In the genomic region with DNA sequence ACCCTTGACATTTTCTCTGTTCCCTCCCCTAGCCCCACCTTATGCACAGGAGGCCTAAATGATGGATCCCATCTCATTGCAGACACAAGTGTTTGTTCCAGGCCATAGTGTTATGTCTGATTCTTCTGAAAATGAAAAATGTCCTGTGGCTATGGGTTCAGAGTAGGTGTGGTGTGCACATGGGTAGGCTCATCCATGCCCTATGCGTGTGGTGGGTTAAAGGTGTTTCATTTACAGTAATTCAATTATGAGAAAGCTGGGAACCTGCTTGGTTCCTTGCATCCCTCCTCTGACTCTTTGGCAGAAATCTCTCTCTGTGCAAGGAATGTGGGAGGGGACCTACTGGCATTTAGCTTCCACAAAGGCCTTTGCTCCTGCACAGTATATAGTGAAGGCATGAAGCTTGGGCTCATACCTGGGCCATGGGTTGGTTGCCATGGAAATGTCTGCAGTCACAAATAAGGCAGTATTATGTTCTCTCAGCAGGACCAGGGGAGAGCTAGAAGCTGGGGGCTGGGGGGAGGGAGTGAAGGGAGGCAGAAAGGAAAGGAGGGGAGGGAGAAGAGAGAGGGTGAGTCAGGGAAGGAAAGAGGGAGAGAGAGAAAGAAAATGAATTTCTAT, we compare ENCODE assay signal across 12 mouse cellular contexts.
DNase-seq lines count a peak whose midpoint lies in the region; ATAC-seq and TF ChIP-seq lines count a peak whose summit lies in the region.
"Had no signal": no experiment of that assay in that cellular context is flagged by ENCODE, and none has a peak within 500 bp of the region (broad histone marks: within the 10 kb centered on the region; RNA-seq: fewer than 3 reads in every experiment).

No protein-coding gene starts in this region.

- TF ChIP-seq POLR2A in brain, embryonic 14.5 days (IDR thresholded peaks at IDR 0.05; ENCODE audit: borderline replicate concordance, extremely low read depth, insufficient read depth, insufficient read length, poor library complexity, severe bottlenecking) = no peak

- TF ChIP-seq CTCF in brain, embryonic 14.5 days (IDR thresholded peaks at IDR 0.05; ENCODE audit: borderline replicate concordance, extremely low read depth, insufficient read depth, insufficient read length) = no peak
- TF ChIP-seq CTCF in stomach, postnatal 0 days (IDR thresholded peaks at IDR 0.05; ENCODE audit: low read depth) = no peak

- peak; percentile 90 for ATAC-seq in forebrain, embryonic 13.5 days
- peak; percentile 88 for ATAC-seq in hindbrain, embryonic 16.5 days
- ATAC-seq in midbrain, embryonic 14.5 days (ENCODE audit: low FRiP score, low TSS enrichment) = peak; percentile 74; the same call in 1 of the 2 replicates
- ATAC-seq in stomach, postnatal 0 days (ENCODE audit: low FRiP score, low TSS enrichment) = no peak

- H3K27me3 ChIP-seq in forebrain, embryonic 13.5 days = no peaks in the 10 kb centered on the region
- H3K27me3 ChIP-seq in hindbrain, embryonic 16.5 days (replicated peaks; ENCODE audit: control insufficient read depth, insufficient read depth, low read length) = no peaks in the 10 kb centered on the region
- no peaks in the 10 kb centered on the region for H3K27me3 ChIP-seq in midbrain, embryonic 14.5 days (ENCODE audit: control insufficient read depth, insufficient read depth, low read length)
- no peaks in the 10 kb centered on the region for H3K27me3 ChIP-seq in stomach, postnatal 0 days (ENCODE audit: control insufficient read depth, insufficient read depth, low read length)
- H3K27me3 ChIP-seq: liver, embryonic 15.5 days had no signal

- H3K36me3 ChIP-seq in forebrain, embryonic 13.5 days (ENCODE audit: poor library complexity, severe bottlenecking) = no peaks in the 10 kb centered on the region
- H3K36me3 ChIP-seq in hindbrain, embryonic 16.5 days (ENCODE audit: control insufficient read depth, insufficient read depth, low read length) = no peaks in the 10 kb centered on the region
- H3K36me3 ChIP-seq in midbrain, embryonic 14.5 days (ENCODE audit: control insufficient read depth, insufficient read depth, low read length) = no peaks in the 10 kb centered on the region
- H3K36me3 ChIP-seq in stomach, postnatal 0 days (ENCODE audit: control insufficient read depth, insufficient read depth, low read length) = no peaks in the 10 kb centered on the region
- H3K36me3 ChIP-seq: liver, embryonic 15.5 days had no signal

- no peak overlapping the region for H3K9ac ChIP-seq in forebrain, embryonic 13.5 days
- no peak overlapping the region for H3K9ac ChIP-seq in hindbrain, embryonic 16.5 days (ENCODE audit: low read depth, low read length)
- no peak overlapping the region for H3K9ac ChIP-seq in midbrain, embryonic 14.5 days (replicated peaks; ENCODE audit: low read length)
- no peak overlapping the region for H3K9ac ChIP-seq in stomach, postnatal 0 days (ENCODE audit: low read length)
- H3K9ac ChIP-seq: liver, embryonic 15.5 days had no signal

- H3K4me3 ChIP-seq in forebrain, embryonic 13.5 days = no peak overlapping the region
- H3K4me3 ChIP-seq in hindbrain, embryonic 16.5 days (ENCODE audit: low read length) = no peak overlapping the region
- no peak overlapping the region for H3K4me3 ChIP-seq in midbrain, embryonic 14.5 days (replicated peaks; ENCODE audit: low read depth, low read length)
- H3K4me3 ChIP-seq in stomach, postnatal 0 days (ENCODE audit: low read depth, low read length) = no peak overlapping the region
- H3K4me3 ChIP-seq: liver, embryonic 15.5 days had no signal

- 29% methylated on average over 1 of the region's 1 CpGs for WGBS in forebrain, embryonic 13.5 days
- WGBS in hindbrain, embryonic 16.5 days = 48% methylated on average over 1 of the region's 1 CpGs
- 46% methylated on average over 1 of the region's 1 CpGs for WGBS in midbrain, embryonic 14.5 days
- WGBS in stomach, postnatal 0 days = 81% methylated on average over 1 of the region's 1 CpGs

- H3K27ac ChIP-seq in forebrain, embryonic 13.5 days = peak overlapping the region; percentile 61
- no peak overlapping the region for H3K27ac ChIP-seq in hindbrain, embryonic 16.5 days (ENCODE audit: low read depth, low read length)
- peak overlapping the region; percentile 21 for H3K27ac ChIP-seq in midbrain, embryonic 14.5 days (replicated peaks; ENCODE audit: low read depth, low read length)
- H3K27ac ChIP-seq in stomach, postnatal 0 days (replicated peaks) = no peak overlapping the region
- H3K27ac ChIP-seq: liver, embryonic 15.5 days had no signal

- no peak overlapping the region for H3K4me2 ChIP-seq in forebrain, embryonic 13.5 days
- no peak overlapping the region for H3K4me2 ChIP-seq in hindbrain, embryonic 16.5 days (ENCODE audit: low read length)
- no peak overlapping the region for H3K4me2 ChIP-seq in midbrain, embryonic 14.5 days (ENCODE audit: low read length)
- no peak overlapping the region for H3K4me2 ChIP-seq in stomach, postnatal 0 days (replicated peaks; ENCODE audit: low read depth)
- H3K4me2 ChIP-seq: liver, embryonic 15.5 days had no signal

- H3K9me3 ChIP-seq in forebrain, embryonic 13.5 days (replicated peaks) = no peaks in the 10 kb centered on the region
- no peaks in the 10 kb centered on the region for H3K9me3 ChIP-seq in hindbrain, embryonic 16.5 days (ENCODE audit: control insufficient read depth, low read length)
- no peaks in the 10 kb centered on the region for H3K9me3 ChIP-seq in midbrain, embryonic 14.5 days (ENCODE audit: control insufficient read depth, low read length)
- H3K9me3 ChIP-seq in stomach, postnatal 0 days (ENCODE audit: control insufficient read depth, low read length) = no peaks in the 10 kb centered on the region

- no peak for TF ChIP-seq EP300 in stomach, postnatal 0 days (optimal IDR thresholded peaks at IDR 0.05)

- peaks cover 17% of the 10 kb centered on the region for H3K4me1 ChIP-seq in forebrain, embryonic 13.5 days
- peaks cover 7% of the 10 kb centered on the region; the same call in 1 of the 2 replicates for H3K4me1 ChIP-seq in hindbrain, embryonic 16.5 days (ENCODE audit: control insufficient read depth, insufficient read depth, low read depth, low read length)
- peaks cover 5% of the 10 kb centered on the region for H3K4me1 ChIP-seq in midbrain, embryonic 14.5 days (ENCODE audit: control insufficient read depth, insufficient read depth, low read length)
- no peaks in the 10 kb centered on the region for H3K4me1 ChIP-seq in stomach, postnatal 0 days (replicated peaks; ENCODE audit: control insufficient read depth, insufficient read depth)
- H3K4me1 ChIP-seq: liver, embryonic 15.5 days had no signal

- DNase-seq in brain, embryonic 14.5 days (ENCODE audit: low read depth) = peak; percentile 90
- DNase-seq in midbrain, embryonic 14.5 days = peak; percentile 75
- DNase-seq in stomach, postnatal 0 days (ENCODE audit: low spot score) = no peak
- DNase-seq in heart, postnatal 36 days = no peak
- DNase-seq in adrenal gland, adult 8-10 months = no peak
- DNase-seq in adrenal gland, adult 18-20 months (ENCODE audit: low spot score in 2 of 2) = no peak
- DNase-seq: kidney, adult 8-10 months; lung, postnatal 4 days; right cerebral cortex, adult 18-20 months had no signal

- intact Hi-C loops in heart, postnatal 36 days (cut with DNase I) = no loop called here

Comparison
In these comparisons a context has a peak if more than half of its experiments do, and no peak if none do; other contexts are left out.
1. DNase-seq: peak in brain, embryonic 14.5 days (single experiment) and midbrain, embryonic 14.5 days (single experiment); none in stomach, postnatal 0 days (single experiment), heart, postnatal 36 days (0 of 2), adrenal gland, adult 8-10 months (single experiment) and adrenal gland, adult 18-20 months (0 of 2).
2. H3K27ac ChIP-seq: peak in forebrain, embryonic 13.5 days (single experiment) and midbrain, embryonic 14.5 days (single experiment); none in hindbrain, embryonic 16.5 days (single experiment) and stomach, postnatal 0 days (single experiment).